Mouse (Mus musculus) embryonic fibroblast, embryonic 13.5 days (primary cell): Measurements from ENCODE around the gene Rabgap1l. TPM values are rescaled to one million over a fixed set of nuclear protein-coding genes. Genes with fewer than 3 reads are reported as not detected.

ENCODE experiments used
- H3K27ac ChIP-seq: 2 replicates; pipeline ENCODE4 v1.5.1; 2012; ENCODE audit warnings: low read length, control low read depth, inconsistent platforms; ENCODE audit not compliant: insufficient read depth
- H3K4me1 ChIP-seq: 2 replicates; pipeline ENCODE4 v1.6.1; 2011; ENCODE audit warnings: low read length; ENCODE audit not compliant: control insufficient read depth, insufficient read depth
- H3K4me3 ChIP-seq: 2 replicates; pipeline ENCODE4 v1.5.1; 2011; ENCODE audit warnings: mild to moderate bottlenecking, control low read depth, low read length; ENCODE audit not compliant: insufficient read depth
- CTCF ChIP-seq: IDR thresholded peaks from 2 replicates; pipeline ENCODE4 v1.5.1; 2011; ENCODE audit warnings: mild to moderate bottlenecking, control low read depth, low read length, moderate library complexity, borderline replicate concordance; ENCODE audit not compliant: insufficient read depth
- POLR2A ChIP-seq: IDR thresholded peaks from 2 replicates; pipeline ENCODE4 v1.6.1; 2011; ENCODE audit warnings: low read depth, mild to moderate bottlenecking, control low read depth, low read length, moderate library complexity
- polyA plus RNA-seq: library from polyadenylated mRNA; stranded (reverse); fragments of >200 nt; gene quantifications from 2 replicates; pipeline ENCODE4 v1.2.4, GENCODE M21; 2011; ENCODE audit warnings: low read depth; ENCODE audit not compliant: missing spikeins, insufficient read length

The Rabgap1l gene
- polyA plus RNA-seq, 1 experiment = 43.2 TPM

- Histone ChIP-seq H3K4me3 (no peak overlapping the region), H3K4me1 (peaks cover 2% of the 10 kb centered on the region), H3K27ac (no peak overlapping the region)
- no peak for TF ChIP-seq POLR2A
Observed at GRCm38 (mm10) chr1:160281337-160282084, 511.5 kb downstream of the Rabgap1l start.

GRCm38 (mm10) chr1:160280603-160281002 is 512.4 kb downstream of the Rabgap1l start:
- Histone ChIP-seq H3K4me3 (no peak overlapping the region), H3K27ac (no peak overlapping the region), H3K4me1 (peaks cover 2% of the 10 kb centered on the region)
- TF ChIP-seq CTCF = no peak
- no peak for TF ChIP-seq POLR2A

- Histone ChIP-seq H3K4me1 (peaks cover 2% of the 10 kb centered on the region), H3K27ac (no peak overlapping the region), H3K4me3 (no peak overlapping the region)
- TF ChIP-seq CTCF (no peak), POLR2A (no peak)
Observed at GRCm38 (mm10) chr1:160277940-160278682, 514.9 kb downstream of the Rabgap1l start.

GRCm38 (mm10) chr1:160275248-160275647 is 517.8 kb downstream of the Rabgap1l start:
- H3K4me1 ChIP-seq = no peaks in the 10 kb centered on the region
- no peak for TF ChIP-seq POLR2A
- TF ChIP-seq CTCF = no peak
- H3K27ac ChIP-seq = no peak overlapping the region
- no peak overlapping the region for H3K4me3 ChIP-seq

GRCm38 (mm10) chr1:160273133-160273743 is 519.8 kb downstream of the Rabgap1l start:
- no peaks in the 10 kb centered on the region for H3K4me1 ChIP-seq
- no peak overlapping the region for H3K27ac ChIP-seq
- TF ChIP-seq CTCF (no peak), POLR2A (no peak)
- H3K4me3 ChIP-seq = no peak overlapping the region

- Histone ChIP-seq H3K4me3 (no peak overlapping the region), H3K27ac (no peak overlapping the region), H3K4me1 (no peaks in the 10 kb centered on the region)
- TF ChIP-seq POLR2A (no peak), CTCF (no peak)
Observed at GRCm38 (mm10) chr1:160271282-160271967, 521.6 kb downstream of the Rabgap1l start.

- H3K4me3 ChIP-seq = no peak overlapping the region
- no peak overlapping the region for H3K27ac ChIP-seq
- TF ChIP-seq POLR2A (no peak), CTCF (no peak)
- H3K4me1 ChIP-seq = peaks cover 4% of the 10 kb centered on the region
Observed at GRCm38 (mm10) chr1:160268322-160268721, 524.7 kb downstream of the Rabgap1l start.

GRCm38 (mm10) chr1:160263630-160264346 is 529.2 kb downstream of the Rabgap1l start:
- no peak for TF ChIP-seq CTCF
- TF ChIP-seq POLR2A = no peak
- H3K27ac ChIP-seq = peak overlapping the region; percentile 53

GRCm38 (mm10) chr1:160263053-160263452 is 530.0 kb downstream of the Rabgap1l start:
- Histone ChIP-seq H3K27ac (peak overlapping the region; percentile 60), H3K4me3 (no peak overlapping the region), H3K4me1 (peaks cover 15% of the 10 kb centered on the region)
- TF ChIP-seq CTCF = no peak
- no peak for TF ChIP-seq POLR2A

More at GRCm38 (mm10) chr1:160263630-160264346, 529.2 kb downstream of the Rabgap1l start:
- no peak overlapping the region for H3K4me3 ChIP-seq
- H3K4me1 ChIP-seq = peaks cover 15% of the 10 kb centered on the region
